Mouse (Mus musculus) intestine, embryonic 16.5 days (tissue): ENCODE results near the gene Jarid2. TPM values are rescaled to one million over a fixed set of nuclear protein-coding genes. Genes with fewer than 3 reads are reported as not detected.

Experiments used
- ATAC-seq: fragments of 200-750 bp; cut with Nextera tagmentation; 2 replicates; pipeline ENCODE4 v1.8.0; 2017; ENCODE audit warnings: moderate TSS enrichment, moderate library complexity
- H3K27ac ChIP-seq: fragments of 300-500 bp; sonication (generic); 2 replicates; pipeline ENCODE4 v1.5.1; 2014; ENCODE audit warnings: mild to moderate bottlenecking, low read length
- H3K27me3 ChIP-seq: fragments of 300-500 bp; sonication (generic); replicated peaks from 2 replicates; pipeline ENCODE4 v1.6.1; 2014; ENCODE audit warnings: low read length, control low read depth, mixed read lengths; ENCODE audit not compliant: control insufficient read depth, insufficient read depth
- H3K36me3 ChIP-seq: fragments of 300-500 bp; sonication (generic); 2 replicates; pipeline ENCODE4 v1.6.1; 2014; ENCODE audit warnings: low read length, control low read depth; ENCODE audit not compliant: control insufficient read depth, insufficient read depth
- H3K4me1 ChIP-seq: fragments of 300-500 bp; sonication (generic); 2 replicates; pipeline ENCODE4 v1.6.1; 2014; ENCODE audit warnings: low read length, control low read depth, mixed read lengths; ENCODE audit not compliant: control insufficient read depth, insufficient read depth
- H3K4me2 ChIP-seq: fragments of 300-500 bp; sonication (generic); 2 replicates; pipeline ENCODE4 v1.6.1; 2014; ENCODE audit warnings: low read depth, low read length, control low read depth
- H3K4me3 ChIP-seq: fragments of 300-500 bp; sonication (generic); 2 replicates; pipeline ENCODE4 v1.5.1; 2014; ENCODE audit warnings: mild to moderate bottlenecking, low read length
- H3K9ac ChIP-seq: fragments of 300-500 bp; sonication (generic); 2 replicates; pipeline ENCODE4 v1.6.1; 2014; ENCODE audit warnings: low read depth, low read length
- H3K9me3 ChIP-seq: fragments of 300-500 bp; sonication (generic); 2 replicates; pipeline ENCODE4 v1.6.1; 2016; ENCODE audit warnings: low read length, control low read depth; ENCODE audit not compliant: control insufficient read depth
- WGBS: fragments of 180-500 bp; shearing (Covaris S2); extraction: QIAGEN DNeasy Blood & Tissue Kit; methylation state at CpG from one replicate; pipeline ENCODE4 v1.1.7; 2014; 5-methylcytosine and 5-hydroxymethylcytosine counted together
- polyA plus RNA-seq: library from polyadenylated mRNA; unstranded; fragments of >200 nt; fragmentation: Nextera tagmentation; extraction: Ambion mirVana; gene quantifications from 2 replicates; pipeline ENCODE4 v1.2.1, GENCODE M21; 2015

Jarid2 gene
- polyA plus RNA-seq, 1 experiment from 2014 or later, result 19.2 TPM

DNA sequence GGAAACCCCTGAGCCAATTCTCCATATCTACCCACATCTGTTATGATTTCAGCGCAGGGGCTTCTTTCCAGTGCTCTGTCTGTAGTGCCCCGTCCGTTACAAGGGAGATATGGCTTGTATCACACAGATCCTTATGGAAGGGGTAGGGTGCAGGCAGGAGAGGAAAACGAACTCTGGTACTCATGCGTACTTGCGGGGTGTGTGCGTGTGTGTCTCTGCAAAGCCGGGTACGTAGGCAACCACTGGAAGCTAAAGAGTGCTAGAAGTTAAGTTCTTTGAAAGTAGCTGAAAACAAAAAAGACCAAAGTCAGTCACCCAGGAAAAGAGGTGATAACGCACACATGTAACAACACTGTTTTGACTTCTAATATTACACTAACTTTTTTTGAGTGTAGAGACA lies 82.3 kb downstream of the Jarid2 start:
- 82% methylated on average over 10 of the region's 10 CpGs for WGBS
- Histone ChIP-seq H3K27ac (no peak overlapping the region), H3K4me3 (no peak overlapping the region), H3K9ac (no peak overlapping the region), H3K27me3 (no peaks in the 10 kb centered on the region), H3K4me1 (no peaks in the 10 kb centered on the region), H3K4me2 (no peak overlapping the region), H3K36me3 (no peaks in the 10 kb centered on the region), H3K9me3 (no peaks in the 10 kb centered on the region)
- no peak for ATAC-seq

- no peak overlapping the region for H3K27ac ChIP-seq
- no peak for ATAC-seq
- 72% methylated on average over 5 of the region's 5 CpGs for WGBS
- no peak overlapping the region for H3K4me2 ChIP-seq
- no peak overlapping the region for H3K4me3 ChIP-seq
- H3K9ac ChIP-seq, result no peak overlapping the region
- no peaks in the 10 kb centered on the region for H3K27me3 ChIP-seq
- no peaks in the 10 kb centered on the region for H3K9me3 ChIP-seq
- H3K4me1 ChIP-seq, result no peaks in the 10 kb centered on the region
- no peaks in the 10 kb centered on the region for H3K36me3 ChIP-seq
These were observed 83.1 kb downstream of the Jarid2 start for GRCm38 (mm10) chr13:44812381-44812780.

GRCm38 (mm10) chr13:44819400-44819799 lies 90.1 kb downstream of the Jarid2 start:
- ATAC-seq, result no peak
- no peak overlapping the region for H3K4me3 ChIP-seq
- WGBS, result 27% methylated on average over 4 of the region's 4 CpGs
- H3K9ac ChIP-seq, result no peak overlapping the region
- H3K4me1 ChIP-seq, result peaks cover 6% of the 10 kb centered on the region; the same call in 1 of the 2 replicates
- H3K27me3 ChIP-seq, result no peaks in the 10 kb centered on the region
- H3K27ac ChIP-seq, result no peak overlapping the region
- H3K4me2 ChIP-seq, result no peak overlapping the region
- no peaks in the 10 kb centered on the region for H3K36me3 ChIP-seq
- H3K9me3 ChIP-seq, result no peaks in the 10 kb centered on the region

DNA sequence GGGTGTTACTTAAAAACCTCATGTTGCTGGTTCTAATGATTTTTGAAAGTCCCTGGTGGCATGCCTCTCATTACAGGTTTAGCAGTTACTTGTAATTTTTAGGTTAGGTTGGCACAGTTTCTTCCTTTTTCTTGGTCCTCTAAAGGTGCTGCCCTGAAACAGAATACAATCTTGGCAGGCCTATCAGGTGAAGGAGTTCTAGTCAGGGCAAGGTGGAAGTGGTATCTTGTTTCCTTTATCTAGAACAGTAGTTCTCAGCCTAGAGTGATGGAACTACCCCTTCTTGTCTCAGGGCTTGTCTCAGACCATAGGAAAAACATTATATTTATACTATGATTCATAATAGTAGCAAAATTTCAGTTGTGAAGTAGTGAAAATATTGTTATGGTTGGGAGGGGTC lies 93.3 kb downstream of the Jarid2 start:
- H3K27me3 ChIP-seq, result no peaks in the 10 kb centered on the region
- H3K9me3 ChIP-seq, result no peaks in the 10 kb centered on the region
- no peak overlapping the region for H3K9ac ChIP-seq
- H3K36me3 ChIP-seq, result no peaks in the 10 kb centered on the region
- no peak for ATAC-seq
- no peak overlapping the region for H3K27ac ChIP-seq
- H3K4me3 ChIP-seq, result no peak overlapping the region
- no peak overlapping the region for H3K4me2 ChIP-seq
- peaks cover 6% of the 10 kb centered on the region; the same call in 1 of the 2 replicates for H3K4me1 ChIP-seq

GRCm38 (mm10) chr13:44828903-44829302 lies 99.6 kb downstream of the Jarid2 start:
- Histone ChIP-seq H3K4me3 (no peak overlapping the region), H3K9me3 (no peaks in the 10 kb centered on the region), H3K4me2 (no peak overlapping the region), H3K9ac (no peak overlapping the region), H3K27ac (no peak overlapping the region), H3K36me3 (no peaks in the 10 kb centered on the region), H3K27me3 (no peaks in the 10 kb centered on the region), H3K4me1 (no peaks in the 10 kb centered on the region)
- 76% methylated on average over 5 of the region's 5 CpGs for WGBS
- no peak for ATAC-seq

- Histone ChIP-seq H3K36me3 (no peaks in the 10 kb centered on the region), H3K27ac (no peak overlapping the region), H3K4me3 (no peak overlapping the region), H3K27me3 (no peaks in the 10 kb centered on the region), H3K4me1 (no peaks in the 10 kb centered on the region), H3K9ac (no peak overlapping the region), H3K9me3 (no peaks in the 10 kb centered on the region), H3K4me2 (no peak overlapping the region)
- no peak for ATAC-seq
- WGBS, result 89% methylated on average over 2 of the region's 2 CpGs
These were observed 102.8 kb downstream of the Jarid2 start for GRCm38 (mm10) chr13:44832104-44832503.

- WGBS, result 91% methylated on average over 4 of the region's 4 CpGs
- ATAC-seq, result no peak
These were observed 103.6 kb downstream of the Jarid2 start for GRCm38 (mm10) chr13:44832866-44833265.

GRCm38 (mm10) chr13:44833353-44833752 lies 104.1 kb downstream of the Jarid2 start:
- no peaks in the 10 kb centered on the region for H3K36me3 ChIP-seq
- ATAC-seq, result no peak; the same call in 1 of the 2 replicates
- H3K27me3 ChIP-seq, result no peaks in the 10 kb centered on the region
- H3K4me2 ChIP-seq, result no peak overlapping the region
- no peaks in the 10 kb centered on the region for H3K9me3 ChIP-seq
- H3K9ac ChIP-seq, result no peak overlapping the region
- WGBS, result 53% methylated on average over 3 of the region's 3 CpGs
- H3K27ac ChIP-seq, result no peak overlapping the region
- no peak overlapping the region for H3K4me3 ChIP-seq
- H3K4me1 ChIP-seq, result no peaks in the 10 kb centered on the region; the same call in 1 of the 2 replicates

More at GRCm38 (mm10) chr13:44832866-44833265, 103.6 kb downstream of the Jarid2 start:
- no peak overlapping the region for H3K4me2 ChIP-seq
- H3K27me3 ChIP-seq, result no peaks in the 10 kb centered on the region
- no peaks in the 10 kb centered on the region; the same call in 1 of the 2 replicates for H3K4me1 ChIP-seq
- H3K27ac ChIP-seq, result no peak overlapping the region
- no peak overlapping the region for H3K4me3 ChIP-seq
- H3K36me3 ChIP-seq, result no peaks in the 10 kb centered on the region
- H3K9ac ChIP-seq, result no peak overlapping the region
- no peaks in the 10 kb centered on the region for H3K9me3 ChIP-seq

DNA sequence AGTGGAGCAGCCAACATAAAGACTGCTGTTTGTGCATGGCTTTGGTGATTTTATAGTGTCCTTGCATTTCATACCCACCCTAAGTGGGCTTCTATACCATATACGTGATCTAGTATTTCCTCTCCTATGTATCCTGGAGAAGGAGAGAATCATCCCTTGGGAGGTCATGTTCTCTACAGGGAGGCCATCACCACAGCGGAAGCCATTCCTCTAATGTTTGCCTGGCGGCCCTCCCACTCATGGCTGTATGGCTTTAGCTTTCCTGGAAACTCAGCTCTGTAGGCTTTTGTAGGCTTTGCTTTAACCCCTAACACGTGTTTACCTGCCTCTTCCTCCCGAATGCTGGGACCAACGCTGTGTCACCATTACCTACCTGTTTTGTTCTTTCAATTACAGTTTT lies 108.2 kb downstream of the Jarid2 start:
- no peak overlapping the region for H3K4me2 ChIP-seq
- no peak overlapping the region for H3K9ac ChIP-seq
- H3K27me3 ChIP-seq, result no peaks in the 10 kb centered on the region
- no peaks in the 10 kb centered on the region for H3K36me3 ChIP-seq
- ATAC-seq, result no peak
- H3K27ac ChIP-seq, result no peak overlapping the region
- 86% methylated on average over 6 of the region's 6 CpGs for WGBS
- H3K9me3 ChIP-seq, result no peaks in the 10 kb centered on the region
- no peak overlapping the region for H3K4me3 ChIP-seq
- H3K4me1 ChIP-seq, result peaks cover 16% of the 10 kb centered on the region
